ENCODE assay signal across 25 mouse cellular contexts in the genomic region with DNA sequence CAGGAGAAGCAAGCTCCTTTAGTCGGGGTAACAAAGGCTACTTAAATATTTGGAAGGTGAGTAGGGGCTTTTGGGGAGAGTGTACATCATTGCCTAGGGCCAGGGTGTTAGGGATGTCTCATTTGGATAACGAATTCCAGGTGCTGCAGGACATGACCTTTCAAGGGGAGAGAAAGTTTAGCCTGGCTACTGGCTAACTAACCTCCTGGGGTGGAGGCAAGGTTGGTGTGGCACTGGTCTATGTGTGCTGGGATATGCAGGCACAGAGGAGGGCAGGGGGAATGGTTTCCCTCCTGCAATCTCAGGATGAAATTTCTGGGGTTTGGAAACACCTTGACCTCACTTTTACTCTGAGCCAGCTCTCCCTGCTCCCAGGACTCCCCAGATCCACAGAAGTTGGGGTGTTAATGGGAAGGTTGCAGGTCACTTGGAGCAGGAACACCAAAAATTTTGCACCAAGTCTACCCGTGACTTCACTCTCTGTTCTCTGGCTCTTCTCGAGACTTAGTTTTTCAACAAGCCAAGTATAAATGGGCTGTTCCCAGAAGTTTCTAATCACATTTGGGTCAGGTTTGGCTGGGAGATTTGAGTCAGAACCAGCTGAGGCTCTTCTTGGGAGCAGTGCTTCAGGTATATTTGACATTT. TPM values are rescaled to one million over a fixed set of nuclear protein-coding genes. Genes with fewer than 3 reads are reported as not detected.
DNase-seq lines count a peak whose midpoint lies in the region; ATAC-seq and TF ChIP-seq lines count a peak whose summit lies in the region.
"Had no signal": no experiment of that assay in that cellular context is flagged by ENCODE, and none has a peak within 500 bp of the region (broad histone marks: within the 10 kb centered on the region; RNA-seq: fewer than 3 reads in every experiment).

No protein-coding gene starts in this region.

- TF ChIP-seq CTCF in liver, adult 2 months (IDR thresholded peaks at IDR 0.05; ENCODE audit: low read depth, low read length), result no peak
- no peak for TF ChIP-seq CTCF in liver, postnatal 0 days (IDR thresholded peaks at IDR 0.05; ENCODE audit: low read depth)

- H3K4me1 ChIP-seq in megakaryocyte, embryonic 14.5 days, result peaks cover 63% of the 10 kb centered on the region
- H3K4me1 ChIP-seq in liver, adult 2 months (ENCODE audit: control insufficient read depth, insufficient read depth, low read length), result peaks cover 11% of the 10 kb centered on the region
- peaks cover 41% of the 10 kb centered on the region for H3K4me1 ChIP-seq in liver, postnatal 0 days (ENCODE audit: insufficient read depth)
- H3K4me1 ChIP-seq: neural tube, embryonic 12.5 days had no signal

- H3K4me2 ChIP-seq in liver, postnatal 0 days (ENCODE audit: low read depth, low read length), result peak overlapping the region; percentile 70
- H3K4me2 ChIP-seq: heart, embryonic 15.5 days; midbrain, embryonic 12.5 days; neural tube, embryonic 12.5 days had no signal

- no peak for TF ChIP-seq POLR2A in liver, adult 2 months (IDR thresholded peaks at IDR 0.05; ENCODE audit: extremely low read depth, insufficient read depth, low read length)

- no peak for TF ChIP-seq EP300 in liver, postnatal 0 days (IDR thresholded peaks at IDR 0.05; ENCODE audit: low read depth)

- H3K36me3 ChIP-seq in megakaryocyte, embryonic 14.5 days (replicated peaks; ENCODE audit: low read length), result peaks cover 34% of the 10 kb centered on the region
- no peaks in the 10 kb centered on the region for H3K36me3 ChIP-seq in liver, adult 2 months (ENCODE audit: control insufficient read depth, insufficient read depth, low read length)
- no peaks in the 10 kb centered on the region; the same call in 1 of the 2 replicates for H3K36me3 ChIP-seq in liver, postnatal 0 days (replicated peaks; ENCODE audit: insufficient read depth, low read length)
- H3K36me3 ChIP-seq: limb, embryonic 10.5 days; midbrain, embryonic 12.5 days; neural tube, embryonic 12.5 days had no signal

- no peak overlapping the region for H3K9ac ChIP-seq in liver, adult 2 months (ENCODE audit: low read depth, low read length)
- peak overlapping the region; percentile 60 for H3K9ac ChIP-seq in liver, postnatal 0 days (replicated peaks)
- H3K9ac ChIP-seq: heart, embryonic 15.5 days; midbrain, embryonic 12.5 days; neural tube, embryonic 12.5 days had no signal

- peak overlapping the region; percentile 16 for H3K4me3 ChIP-seq in megakaryocyte, embryonic 14.5 days (replicated peaks)
- H3K4me3 ChIP-seq in liver, adult 2 months (ENCODE audit: insufficient read depth, low read depth, low read length), result no peak overlapping the region
- peak overlapping the region; percentile 37 for H3K4me3 ChIP-seq in liver, postnatal 0 days (ENCODE audit: low read depth, low read length)
- H3K4me3 ChIP-seq: heart, adult 2 months; heart, embryonic 15.5 days; left cerebral cortex, adult 2 months; limb, embryonic 10.5 days; midbrain, embryonic 12.5 days; neural tube, embryonic 12.5 days had no signal

- H3K27me3 ChIP-seq in megakaryocyte, embryonic 14.5 days (replicated peaks), result no peaks in the 10 kb centered on the region
- no peaks in the 10 kb centered on the region for H3K27me3 ChIP-seq in liver, adult 2 months (ENCODE audit: control insufficient read depth, insufficient read depth, low read length)
- no peaks in the 10 kb centered on the region for H3K27me3 ChIP-seq in liver, postnatal 0 days (ENCODE audit: insufficient read depth, low read length)
- H3K27me3 ChIP-seq: heart, embryonic 15.5 days; midbrain, embryonic 12.5 days; neural tube, embryonic 12.5 days had no signal

- peak overlapping the region; percentile 61 for H3K27ac ChIP-seq in liver, adult 2 months (replicated peaks; ENCODE audit: insufficient read depth, low read depth, low read length)
- H3K27ac ChIP-seq in liver, postnatal 0 days (ENCODE audit: low read depth), result peak overlapping the region; percentile 90
- H3K27ac ChIP-seq: heart, adult 2 months; heart, embryonic 15.5 days; hindbrain, postnatal 0 days; left cerebral cortex, adult 2 months; limb, embryonic 10.5 days; midbrain, embryonic 12.5 days; neural tube, embryonic 12.5 days had no signal

- 0 out of 2 replicates have a peak, but pooled peaks cover 7% of the 10 kb centered on the region for H3K9me3 ChIP-seq in megakaryocyte, embryonic 14.5 days
- no peaks in the 10 kb centered on the region for H3K9me3 ChIP-seq in liver, postnatal 0 days (ENCODE audit: low read length)
- H3K9me3 ChIP-seq: heart, embryonic 15.5 days; limb, embryonic 10.5 days; midbrain, embryonic 12.5 days; neural tube, embryonic 12.5 days had no signal

- WGBS in liver, adult 2 months, result 53% methylated on average over 4 of the region's 4 CpGs
- 54% methylated on average over 4 of the region's 4 CpGs for WGBS in liver, postnatal 0 days (ENCODE audit: insufficient replicate concordance)

- DNase-seq in liver, adult 2 months (ENCODE audit: extremely low read depth, low read depth, low spot score), result no peak
- peak; percentile 16 for DNase-seq in liver, postnatal 0 days
- no peak for DNase-seq in ovary, postnatal 36 days (ENCODE audit: low spot score)
- DNase-seq in layer of hippocampus, adult 9-11 months, result no peak
- DNase-seq: adrenal gland, postnatal 25 days; B cell, adult 2 months; cerebellum, adult 18-20 months; cerebellum, postnatal 25 days; embryo, embryonic 11 days; gastrocnemius, postnatal 10 days; heart, adult 2 months; kidney, postnatal 25 days; lung, adult 2 months; lung, postnatal 4 days; thymus, postnatal 4 days had no signal

- ATAC-seq in megakaryocyte, adult 5-6 weeks (ENCODE audit: poor library complexity, severe bottlenecking), result no peak
- peak; percentile 56 for ATAC-seq in erythroblast, adult 5-6 weeks (replicated peaks; ENCODE audit: low FRiP score, poor library complexity, severe bottlenecking)
- peak; percentile 73 for ATAC-seq in liver, postnatal 0 days
- ATAC-seq: hindbrain, postnatal 0 days had no signal

- H3K79me2 ChIP-seq in liver, adult 2 months (ENCODE audit: control insufficient read depth, insufficient read depth, low read length), result no peaks in the 10 kb centered on the region

RNA-seq across cellular contexts. Expression of gene Serpinb6b, which starts 4.1 kb away (rescaled TPM):
- 0.19 TPM in 1 of 2 replicates, not detected in the other for polyA plus RNA-seq in megakaryocyte, embryonic 14.5 days (2012; ENCODE audit: insufficient read depth, low replicate concordance)
- total RNA-seq in megakaryocyte, adult 5-6 weeks (2015), result 1.6 and 1.7 TPM in 2 replicates
- total RNA-seq in megakaryocyte, adult 5-6 weeks (2017), result 1.9 and 7.2 TPM in 2 replicates
- total RNA-seq in erythroblast, adult 5-6 weeks (2015; ENCODE audit: low replicate concordance), result 24.2 and 40.5 TPM in 2 replicates
- total RNA-seq in erythroblast, adult 5-6 weeks (2017; ENCODE audit: low replicate concordance), result 25.4 and 36.4 TPM in 2 replicates
- total RNA-seq in liver, adult 2 months (2014; rRNA removed), result 2.6 and 2.7 TPM in 2 replicates
- polyA plus RNA-seq in liver, adult 2 months (2012; rRNA removed), result 0.33 and 0.60 TPM in 2 replicates
- 2.9 TPM in 2 replicates for polyA plus RNA-seq in liver, postnatal 0 days (2015; fragmentation: Nextera tagmentation; extraction: Ambion mirVana)

RNA-seq across cellular contexts. Expression of gene Serpinb9, which starts 33.9 kb away (rescaled TPM):
- polyA plus RNA-seq in megakaryocyte, embryonic 14.5 days (2012; ENCODE audit: insufficient read depth, low replicate concordance), result 0.55 TPM in 1 of 2 replicates, not detected in the other
- total RNA-seq in megakaryocyte, adult 5-6 weeks (2015), result 2.7 and 4.2 TPM in 2 replicates
- 1.9 TPM in 2 replicates for total RNA-seq in megakaryocyte, adult 5-6 weeks (2017)
- 10.9 and 13.3 TPM in 2 replicates for total RNA-seq in erythroblast, adult 5-6 weeks (2015; ENCODE audit: low replicate concordance)
- 10.1 and 11.4 TPM in 2 replicates for total RNA-seq in erythroblast, adult 5-6 weeks (2017; ENCODE audit: low replicate concordance)
- total RNA-seq in liver, adult 2 months (2014; rRNA removed), result 7.2 and 11.9 TPM in 2 replicates
- polyA plus RNA-seq in liver, adult 2 months (2012; rRNA removed), result 1.8 and 2.6 TPM in 2 replicates
- 1.7 and 2.2 TPM in 2 replicates for polyA plus RNA-seq in liver, postnatal 0 days (2015; fragmentation: Nextera tagmentation; extraction: Ambion mirVana)

RNA-seq across cellular contexts. Expression of gene Serpinb9b, which starts 58.1 kb away (rescaled TPM):
- 0.12 TPM in 1 of 2 replicates, not detected in the other for polyA plus RNA-seq in megakaryocyte, embryonic 14.5 days (2012; ENCODE audit: insufficient read depth, low replicate concordance)
- 0.27 TPM in 1 of 2 replicates, not detected in the other for total RNA-seq in megakaryocyte, adult 5-6 weeks (2015)
- not detected in 2 replicates for total RNA-seq in megakaryocyte, adult 5-6 weeks (2017)
- total RNA-seq in erythroblast, adult 5-6 weeks (2015; ENCODE audit: low replicate concordance), result 0.63 TPM in 1 of 2 replicates, not detected in the other
- total RNA-seq in erythroblast, adult 5-6 weeks (2017; ENCODE audit: low replicate concordance), result not detected in 2 replicates
- not detected in 2 replicates for total RNA-seq in liver, adult 2 months (2014; rRNA removed)
- 0.04 and 0.05 TPM in 2 replicates for polyA plus RNA-seq in liver, adult 2 months (2012; rRNA removed)
- 0.15 TPM in 1 of 2 replicates, not detected in the other for polyA plus RNA-seq in liver, postnatal 0 days (2015; fragmentation: Nextera tagmentation; extraction: Ambion mirVana)
- total RNA-seq: adrenal gland, postnatal 25 days; gastrocnemius, postnatal 10 days; hematopoietic stem cell, adult 5-6 weeks; hindbrain, postnatal 0 days had no signal
- polyA plus RNA-seq: limb, embryonic 10.5 days had no signal
